Mouse (Mus musculus) CH12.LX (cell line): ENCODE results near the gene Anapc16. TPM values are rescaled to one million over a fixed set of nuclear protein-coding genes. Genes with fewer than 3 reads are reported as not detected.

Experiments
- DNase-seq: peaks from one replicate; pipeline ENCODE4 v3.0.0-alpha.2; 2013; ENCODE audit errors: extremely low read depth
- H3K27ac ChIP-seq: 2 replicates; pipeline ENCODE4 v1.5.1; 2012; ENCODE audit warnings: low read depth, mild to moderate bottlenecking, control low read depth, moderate library complexity; ENCODE audit not compliant: insufficient read depth
- H3K27me3 ChIP-seq: replicated peaks from 2 replicates; pipeline ENCODE3; 2012; ENCODE audit warnings: inconsistent platforms
- H3K36me3 ChIP-seq, 2 experiments: replicated peaks in 1 of 2; 2 replicates each; pipeline versions ENCODE3 to v1.6.1; 2012; ENCODE audit warnings: inconsistent platforms in 1 of 2, low read length in 1 of 2, mild to moderate bottlenecking in 1 of 2, mixed read lengths in 1 of 2, moderate library complexity in 1 of 2; ENCODE audit not compliant: control insufficient read depth in 1 of 2, insufficient read depth in 1 of 2
- H3K4me1 ChIP-seq, 2 experiments: 2 replicates each; pipeline ENCODE4 v1.6.1; 2012; ENCODE audit warnings: inconsistent platforms in 1 of 2, moderate library complexity in 1 of 2; ENCODE audit not compliant: insufficient read depth in 2 of 2, control insufficient read depth in 1 of 2
- H3K4me2 ChIP-seq: 2 replicates; pipeline ENCODE4 v1.6.1; 2012; ENCODE audit warnings: low read depth, mild to moderate bottlenecking, control low read depth; ENCODE audit not compliant: poor library complexity, insufficient read depth, severe bottlenecking
- H3K4me3 ChIP-seq, 3 experiments: fragments of 150-350 bp in 1 of 3; sonication (generic) in 1 of 3; replicated peaks in 1 of 3; 2 replicates each; pipeline versions ENCODE3 to v1.5.1; 2011 to 2012; ENCODE audit warnings: low read depth in 2 of 3, low read length in 2 of 3, mild to moderate bottlenecking in 2 of 3, moderate library complexity in 2 of 3, control low read depth in 1 of 3, improper control_type of control experiment in 1 of 3, inconsistent platforms in 1 of 3, mixed read lengths in 1 of 3; ENCODE audit not compliant: poor library complexity in 1 of 3
- H3K79me2 ChIP-seq: replicated peaks from 2 replicates; pipeline ENCODE4 v1.6.1; 2012; ENCODE audit warnings: mild to moderate bottlenecking, moderate library complexity; ENCODE audit not compliant: control insufficient read depth, poor library complexity, insufficient read depth, severe bottlenecking; ENCODE audit errors: extremely low read depth
- H3K9ac ChIP-seq: 2 replicates; pipeline ENCODE4 v1.6.1; 2012; ENCODE audit warnings: low read depth, mild to moderate bottlenecking, control low read depth, moderate library complexity; ENCODE audit not compliant: insufficient read depth
- H3K9me3 ChIP-seq: replicated peaks from 2 replicates; pipeline ENCODE3; 2012; ENCODE audit warnings: low read length, inconsistent platforms, mixed read lengths
- BHLHE40 ChIP-seq: IDR thresholded peaks from 2 replicates; pipeline ENCODE4 v1.6.1; 2011; ENCODE audit warnings: mild to moderate bottlenecking, low read depth, low read length, improper control_type of control experiment
- CHD2 ChIP-seq: IDR thresholded peaks from 2 replicates; pipeline ENCODE4 v1.6.1; 2011; ENCODE audit warnings: low read length, improper control_type of control experiment
- CTCF ChIP-seq, 2 experiments: IDR thresholded peaks in 1 of 2; conservative IDR thresholded peaks in 1 of 2; 2 replicates each; pipeline ENCODE4 v1.5.1; 2011 to 2012; ENCODE audit warnings: low read depth in 2 of 2, low read length in 2 of 2, improper control_type of control experiment in 1 of 2, inconsistent platforms in 1 of 2, mild to moderate bottlenecking in 1 of 2, moderate library complexity in 1 of 2
- EP300 ChIP-seq: IDR thresholded peaks from 2 replicates; pipeline ENCODE4 v1.6.1; 2011; ENCODE audit warnings: low read length, improper control_type of control experiment
- GABPA ChIP-seq: IDR thresholded peaks from 2 replicates; pipeline ENCODE4 v1.6.1; 2012; ENCODE audit warnings: low read depth, low read length, improper control_type of control experiment, inconsistent platforms; ENCODE audit not compliant: insufficient replicate concordance
- HCFC1 ChIP-seq: IDR thresholded peaks from 2 replicates; pipeline ENCODE4 v1.6.1; 2012; ENCODE audit warnings: low read depth, mild to moderate bottlenecking, inconsistent platforms, low read length, improper control_type of control experiment
- IRF4 ChIP-seq: IDR thresholded peaks from 2 replicates; pipeline ENCODE4 v1.6.1; 2014; ENCODE audit warnings: low read depth, mild to moderate bottlenecking, inconsistent platforms, low read length, improper control_type of control experiment
- JUND ChIP-seq: conservative IDR thresholded peaks from 2 replicates; pipeline ENCODE4 v1.6.1; 2011; ENCODE audit warnings: low read depth, low read length, improper control_type of control experiment
- KAT2A ChIP-seq: IDR thresholded peaks from 2 replicates; pipeline ENCODE4 v1.6.1; 2012; ENCODE audit warnings: low read length, improper control_type of control experiment, inconsistent platforms; ENCODE audit not compliant: insufficient replicate concordance
- MAX ChIP-seq: IDR thresholded peaks from 2 replicates; pipeline ENCODE4 v1.6.1; 2011; ENCODE audit warnings: low read length, improper control_type of control experiment
- MAZ ChIP-seq: IDR thresholded peaks from 2 replicates; pipeline ENCODE4 v1.6.1; 2012; ENCODE audit warnings: low read depth, mild to moderate bottlenecking, inconsistent platforms, low read length, improper control_type of control experiment, moderate library complexity
- MEF2A ChIP-seq: IDR thresholded peaks from 2 replicates; pipeline ENCODE4 v1.6.1; 2014; ENCODE audit warnings: low read depth, mild to moderate bottlenecking, inconsistent platforms, low read length, improper control_type of control experiment, borderline replicate concordance
- MXI1 ChIP-seq: IDR thresholded peaks from 2 replicates; pipeline ENCODE4 v1.6.1; 2011; ENCODE audit warnings: mild to moderate bottlenecking, low read depth, low read length, improper control_type of control experiment
- NRF1 ChIP-seq: IDR thresholded peaks from 2 replicates; pipeline ENCODE4 v1.6.1; 2014; ENCODE audit warnings: low read depth, mild to moderate bottlenecking, inconsistent platforms, low read length, improper control_type of control experiment, moderate library complexity
- PAX5 ChIP-seq: IDR thresholded peaks from 2 replicates; pipeline ENCODE4 v1.6.1; 2012; ENCODE audit warnings: low read length, inconsistent platforms, mixed read lengths
- RAD21 ChIP-seq: IDR thresholded peaks from 2 replicates; pipeline ENCODE4 v1.6.1; 2011; ENCODE audit warnings: low read depth, mild to moderate bottlenecking, low read length, improper control_type of control experiment, moderate library complexity
- RCOR1 ChIP-seq: conservative IDR thresholded peaks from 2 replicates; pipeline ENCODE4 v1.6.1; 2012; ENCODE audit warnings: low read depth, mild to moderate bottlenecking, inconsistent platforms, low read length, improper control_type of control experiment
- SIN3A ChIP-seq: IDR thresholded peaks from 2 replicates; pipeline ENCODE4 v1.6.1; 2012; ENCODE audit warnings: low read length, improper control_type of control experiment, inconsistent platforms
- SMC3 ChIP-seq: IDR thresholded peaks from 2 replicates; pipeline ENCODE4 v1.6.1; 2011; ENCODE audit warnings: low read depth, low read length, improper control_type of control experiment
- TCF12 ChIP-seq: IDR thresholded peaks from 2 replicates; pipeline ENCODE4 v1.6.1; 2014; ENCODE audit warnings: low read depth, mild to moderate bottlenecking, inconsistent platforms, low read length, improper control_type of control experiment
- USF1 ChIP-seq: IDR thresholded peaks from 2 replicates; pipeline ENCODE4 v1.6.1; 2014; ENCODE audit warnings: low read depth, mild to moderate bottlenecking, inconsistent platforms, low read length, improper control_type of control experiment
- USF2 ChIP-seq: conservative IDR thresholded peaks from 2 replicates; pipeline ENCODE4 v1.6.1; 2011; ENCODE audit warnings: low read depth, low read length, improper control_type of control experiment
- ZC3H11A ChIP-seq: IDR thresholded peaks from 2 replicates; pipeline ENCODE4 v1.6.1; 2012; ENCODE audit warnings: low read depth, mild to moderate bottlenecking, inconsistent platforms, low read length, improper control_type of control experiment
- ZMIZ1 ChIP-seq: IDR thresholded peaks from 2 replicates; pipeline ENCODE4 v1.6.1; 2012; ENCODE audit warnings: low read depth, mild to moderate bottlenecking, inconsistent platforms, low read length, improper control_type of control experiment
- dilution Hi-C: fragments of 300-500 bp; cut with MboI; formaldehyde crosslinking; loops from 2 replicates; pipeline ENCODE4 v1.14.3; 2020; ENCODE audit warnings: low sequenced_read_pairs; ENCODE audit not compliant: extremely low pct_unique_long_range_greater_than_20kb, extremely low pct_ligation_motif_present
- in situ Hi-C: fragments of 300-500 bp; cut with MboI; formaldehyde crosslinking; loops from 3 replicates; pipeline ENCODE4 v1.14.3; 2019; ENCODE audit warnings: low sequenced_read_pairs, low pct_ligation_motif_present, low pct_unique_long_range_greater_than_20kb, mixed read lengths
- polyA plus RNA-seq: library from polyadenylated mRNA; unstranded; fragments of >175 nt; gene quantifications from 2 replicates; pipeline ENCODE4 v1.2.1, GENCODE M21; 2012; ENCODE audit warnings: low read depth; ENCODE audit not compliant: insufficient read length
- total RNA-seq, 2 experiments: library from RNA; depleted of rRNA; stranded (reverse); fragments of 300-350 nt in 1 of 2; fragments of >200 nt in 1 of 2; gene quantifications; 2 replicates each; pipeline ENCODE4 v1.2.3; 2012 to 2014

Anapc16 gene
- total and polyA plus RNA-seq, 3 experiments: 43.9 to 67.6 (median 64.9) TPM

DNA sequence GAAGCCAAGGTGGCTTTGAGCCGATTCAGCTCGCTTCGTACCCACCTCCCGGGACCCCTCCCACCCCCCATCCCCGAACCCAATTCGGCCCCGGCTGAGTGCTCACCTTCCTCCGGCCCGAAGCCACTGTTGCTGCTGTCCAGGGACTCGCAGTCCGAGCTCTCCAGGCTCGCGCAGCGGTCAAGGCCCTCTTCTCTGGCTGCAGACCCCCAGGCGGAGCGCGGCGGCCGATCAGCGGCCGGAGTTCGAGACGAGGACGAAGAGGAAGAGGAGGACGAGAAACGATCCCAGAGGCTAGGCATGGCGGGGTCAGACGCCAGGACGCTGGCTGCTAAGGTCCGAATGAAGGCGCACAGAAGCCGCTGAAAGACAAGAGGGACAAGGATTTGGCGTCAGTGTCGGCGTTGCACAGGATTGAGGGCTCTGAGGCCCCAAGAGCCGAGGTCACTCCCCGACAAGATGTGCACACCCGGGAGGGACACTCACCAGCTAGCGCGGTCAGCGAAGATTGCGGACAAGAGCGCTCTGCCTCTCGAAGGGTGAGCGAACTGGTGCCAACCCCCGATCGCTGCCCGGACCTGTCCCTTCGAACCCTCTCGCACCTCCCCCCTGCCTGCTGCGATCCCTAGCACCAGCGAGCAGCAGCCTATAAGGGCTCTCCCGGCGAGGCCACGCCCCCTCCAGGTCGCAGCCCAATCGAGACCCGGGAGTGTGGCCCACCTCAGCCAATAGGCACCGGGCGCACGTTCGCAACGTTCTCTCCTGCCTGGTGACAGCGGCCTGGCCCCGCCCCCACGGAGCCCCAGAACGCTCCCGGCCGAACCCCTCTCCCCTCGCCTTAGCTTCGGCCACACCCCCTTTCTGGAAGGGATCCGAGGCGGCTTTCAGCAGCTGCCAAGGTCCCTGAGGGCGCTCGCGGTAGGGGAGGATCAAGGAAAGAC is 51.5 kb downstream of the Anapc16 start, which contains the start of gene Ddit4 (continued):
- TF ChIP-seq SMC3: peak; percentile 10; the same call in 1 of the 2 replicates

DNA sequence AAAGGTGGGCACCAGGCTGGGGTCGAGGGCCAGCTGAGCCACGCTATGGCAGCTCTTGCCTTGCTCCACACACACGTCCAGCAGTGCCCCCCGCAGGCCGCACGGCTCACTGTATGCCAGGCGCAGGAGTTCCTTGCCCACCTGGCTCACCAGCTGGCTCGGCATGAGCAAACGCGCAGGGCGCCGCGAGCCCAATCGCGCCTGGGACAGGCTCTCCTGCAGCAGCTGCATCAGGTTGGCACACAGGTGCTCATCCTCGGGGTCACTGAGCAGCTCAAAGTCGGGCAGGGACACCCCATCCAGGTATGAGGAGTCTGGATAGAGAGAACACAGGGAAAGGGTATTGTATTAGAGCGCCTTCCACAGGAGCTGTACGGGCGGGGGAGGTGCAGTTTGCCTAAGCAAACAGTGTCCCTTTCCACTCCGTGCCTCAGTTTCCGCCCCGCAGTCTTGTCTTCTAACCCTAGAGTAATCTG is 52.2 kb downstream of the Anapc16 start:
- Histone ChIP-seq H3K27me3 (no peaks in the 10 kb centered on the region), H3K4me1 (peaks cover 8 to 36% of the 10 kb centered on the region in 2 experiments), H3K36me3 (peaks cover 8 to 21% of the 10 kb centered on the region in 2 experiments)
- no peak for TF ChIP-seq USF2
- no peak for TF ChIP-seq KAT2A
- TF ChIP-seq SIN3A: no peak
- no peak for TF ChIP-seq RCOR1
- no peak for TF ChIP-seq HCFC1
- TF ChIP-seq CHD2: no peak
- peak in 1 of 2 experiments; percentile 70; a peak in 2 of 4 replicates for TF ChIP-seq CTCF (conservative IDR thresholded peaks at IDR 0.05 in 1 of 2, IDR thresholded peaks at IDR 0.05 in 1 of 2; ENCODE audit: low read depth in 2 of 2, low read length in 2 of 2)
- 0 out of 2 replicates have a peak, but pooled peaks have one; percentile 10 for TF ChIP-seq IRF4
- TF ChIP-seq RAD21: peak; percentile 60
- TF ChIP-seq MAZ: no peak
- TF ChIP-seq SMC3: peak; percentile 72
- TF ChIP-seq EP300: no peak
- TF ChIP-seq GABPA: no peak
- TF ChIP-seq USF1: no peak
- no peak; the same call in 1 of the 2 replicates for TF ChIP-seq BHLHE40
- TF ChIP-seq TCF12: peak; percentile 62
- no peak for TF ChIP-seq JUND
- no peak for TF ChIP-seq MAX
- no peak for TF ChIP-seq MEF2A
- peak; percentile 40; the same call in 1 of the 2 replicates for TF ChIP-seq NRF1
- TF ChIP-seq MXI1: peak; percentile 40; the same call in 1 of the 2 replicates
- TF ChIP-seq ZC3H11A: no peak
- TF ChIP-seq ZMIZ1: no peak
- TF ChIP-seq PAX5: no peak
- TF ChIP-seq, all 38 proteins: peak for 7
- peak overlapping the region; percentile 98 for H3K9ac ChIP-seq
- peak overlapping the region; percentile 87 for H3K4me2 ChIP-seq
- peak overlapping the region; percentile 74 for H3K27ac ChIP-seq
- in situ Hi-C loops (loop anchor here (5.0 kb wide), 1 partner anchor 53 kb away; no protein-coding TSS in a partner anchor), dilution Hi-C loops (no loop called here)
- H3K79me2 ChIP-seq: peaks cover 21% of the 10 kb centered on the region
- H3K4me3 ChIP-seq: peak overlapping the region; percentile 74 to 97 (median 96)
- H3K9me3 ChIP-seq: no peaks in the 10 kb centered on the region
- peak; percentile 67 for DNase-seq
